Mouse (Mus musculus): Measurements from ENCODE around the gene Ola1. TPM values are rescaled to one million over a fixed set of nuclear protein-coding genes. Genes with fewer than 3 reads are reported as not detected.
A peak's percentile ranks its signal among the peaks of the same experiment; 100 is the strongest.

Ola1 gene
- polyA plus RNA-seq, 1 experiment, result 43.9 TPM

DNA sequence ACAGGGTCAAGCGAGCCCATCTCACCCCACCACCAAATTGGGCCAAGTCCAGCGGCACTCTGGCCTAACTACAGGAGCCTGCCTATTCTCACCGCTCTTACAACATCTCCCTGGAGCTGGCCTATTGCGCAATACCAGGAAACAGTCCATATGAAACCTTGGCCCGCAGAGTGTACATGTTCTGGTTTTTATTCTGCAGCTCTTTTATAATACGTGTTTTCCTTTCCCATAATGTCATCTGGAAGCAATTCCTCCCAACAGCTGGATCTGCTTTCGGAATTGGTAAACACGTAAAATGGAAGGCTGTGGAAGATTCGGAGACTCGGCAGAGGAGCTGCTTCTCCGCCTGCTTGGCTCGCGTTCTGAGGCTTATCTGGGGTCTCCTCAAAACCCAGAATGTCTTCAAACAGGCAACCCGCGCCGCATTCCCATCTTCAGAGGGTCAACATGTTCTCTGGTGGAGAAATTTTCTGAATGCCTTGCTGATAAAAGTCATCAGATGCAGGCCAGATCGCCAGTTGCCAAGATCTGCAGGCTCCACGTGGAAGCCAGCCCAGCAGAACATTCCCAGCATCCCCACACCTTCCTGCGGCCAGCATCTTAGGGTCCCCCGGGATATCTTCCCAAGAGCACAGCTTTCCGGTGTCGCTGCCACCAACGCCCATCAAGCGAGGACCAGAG is 171.5 kb downstream of the Ola1 start:
- TF ChIP-seq POLR2A (IDR thresholded peaks at IDR 0.05; ENCODE audit: borderline replicate concordance, extremely low read depth, insufficient read depth, insufficient read length, poor library complexity, severe bottlenecking) (no peak), CTCF (IDR thresholded peaks at IDR 0.05; ENCODE audit: borderline replicate concordance, extremely low read depth, insufficient read depth, insufficient read length) (no peak)
- peak; percentile 31 for DNase-seq (ENCODE audit: low read depth)

DNA sequence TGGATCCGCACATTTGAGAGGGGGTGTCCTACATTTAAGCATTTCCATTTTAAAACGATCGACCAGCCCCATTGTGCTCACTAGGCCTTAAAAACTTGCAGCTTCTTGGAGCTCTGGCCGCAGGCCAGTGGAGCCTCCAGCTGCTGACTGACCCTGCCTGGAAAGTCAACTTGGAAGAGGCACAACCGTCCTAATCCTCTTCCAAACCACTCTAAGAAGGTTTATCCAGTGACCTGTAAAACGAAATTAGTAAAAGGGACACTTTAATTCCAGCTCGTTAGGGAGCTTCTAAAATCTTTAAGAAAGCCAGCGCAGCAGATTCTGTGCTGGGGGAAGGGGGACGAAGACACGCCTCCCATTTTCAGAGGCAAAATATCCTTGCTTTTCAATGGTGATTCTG is 172.1 kb downstream of the Ola1 start:
- TF ChIP-seq CTCF (IDR thresholded peaks at IDR 0.05; ENCODE audit: borderline replicate concordance, extremely low read depth, insufficient read depth, insufficient read length) (no peak), POLR2A (IDR thresholded peaks at IDR 0.05; ENCODE audit: borderline replicate concordance, extremely low read depth, insufficient read depth, insufficient read length, poor library complexity, severe bottlenecking) (no peak)
- peak; percentile 41 for DNase-seq (ENCODE audit: low read depth)

GRCm38 (mm10) chr2:73045505-73045904 is 173.2 kb downstream of the Ola1 start:
- TF ChIP-seq CTCF (IDR thresholded peaks at IDR 0.05; ENCODE audit: borderline replicate concordance, extremely low read depth, insufficient read depth, insufficient read length) (no peak), POLR2A (IDR thresholded peaks at IDR 0.05; ENCODE audit: borderline replicate concordance, extremely low read depth, insufficient read depth, insufficient read length, poor library complexity, severe bottlenecking) (no peak)
- no peak for DNase-seq (ENCODE audit: low read depth)

Other genes with a start within 250 kb of the Ola1 start
- gene Sp3, start 238.5 kb downstream of the Ola1 start, polyA plus RNA-seq (2012; rRNA removed), result 40.7 and 41.7 TPM in 2 replicates
- not detected in 2 replicates for gene Gm11084, start 232.2 kb downstream of the Ola1 start, polyA plus RNA-seq (2012; rRNA removed)
- gene Sp9, start 53.0 kb upstream of the Ola1 start, polyA plus RNA-seq (2012; rRNA removed), result 14.6 and 16.9 TPM in 2 replicates
- gene Scrn3, start 93.7 kb upstream of the Ola1 start, polyA plus RNA-seq (2012; rRNA removed), result 6.4 and 6.8 TPM in 2 replicates
- gene Cir1, start 93.8 kb upstream of the Ola1 start, polyA plus RNA-seq (2012; rRNA removed), result 20.5 and 21.3 TPM in 2 replicates
- gene Gpr155, start 167.6 kb upstream of the Ola1 start, polyA plus RNA-seq (2012; rRNA removed), result 7.7 and 8.8 TPM in 2 replicates

Measured in brain, embryonic 14.5 days (tissue).